Mouse (Mus musculus) hindbrain, embryonic 11.5 days (tissue): ENCODE data around the gene Dnajc19. TPM values are rescaled to one million over a fixed set of nuclear protein-coding genes. Genes with fewer than 3 reads are reported as not detected.

Source experiments
- ATAC-seq: fragments of 200-750 bp; cut with Nextera tagmentation; 2 replicates; pipeline ENCODE4 v1.8.0; 2017; ENCODE audit warnings: mild to moderate bottlenecking, moderate TSS enrichment, moderate library complexity; ENCODE audit not compliant: low FRiP score
- DNase-seq: peaks from one replicate; pipeline ENCODE4 v3.0.0-alpha.2; 2015; ENCODE audit warnings: low spot score
- H3K27ac ChIP-seq: fragments of 300-500 bp; sonication (generic); 2 replicates; pipeline ENCODE4 v1.5.1; 2014; ENCODE audit warnings: mild to moderate bottlenecking, low read depth, low read length
- H3K27me3 ChIP-seq: fragments of 300-500 bp; sonication (generic); 2 replicates; pipeline ENCODE4 v1.6.1; 2014; ENCODE audit warnings: mild to moderate bottlenecking, low read length, moderate library complexity, mixed read lengths; ENCODE audit not compliant: control insufficient read depth, insufficient read depth
- H3K36me3 ChIP-seq: fragments of 300-500 bp; sonication (generic); 2 replicates; pipeline ENCODE4 v1.6.1; 2014; ENCODE audit warnings: mild to moderate bottlenecking, low read length, moderate library complexity, mixed read lengths; ENCODE audit not compliant: control insufficient read depth, insufficient read depth
- H3K4me1 ChIP-seq: fragments of 300-500 bp; sonication (generic); replicated peaks from 2 replicates; pipeline ENCODE4 v1.6.1; 2014; ENCODE audit warnings: low read length, mixed read lengths; ENCODE audit not compliant: control insufficient read depth, insufficient read depth
- H3K4me2 ChIP-seq: fragments of 300-500 bp; sonication (generic); replicated peaks from 2 replicates; pipeline ENCODE4 v1.6.1; 2014; ENCODE audit warnings: mild to moderate bottlenecking, low read depth, low read length
- H3K4me3 ChIP-seq: fragments of 300-500 bp; sonication (generic); 2 replicates; pipeline ENCODE4 v1.5.1; 2014; ENCODE audit warnings: low read depth, low read length
- H3K9ac ChIP-seq: fragments of 300-500 bp; sonication (generic); 2 replicates; pipeline ENCODE4 v1.6.1; 2014; ENCODE audit warnings: low read depth, low read length
- H3K9me3 ChIP-seq: fragments of 300-500 bp; sonication (generic); 2 replicates; pipeline ENCODE4 v1.6.1; 2016; ENCODE audit warnings: low read length; ENCODE audit not compliant: control insufficient read depth
- WGBS: fragments of 180-500 bp; shearing (Covaris S2); extraction: QIAGEN DNeasy Blood & Tissue Kit; methylation state at CpG from one replicate; pipeline ENCODE4 v1.1.7; 2014; 5-methylcytosine and 5-hydroxymethylcytosine counted together
- polyA plus RNA-seq: library from polyadenylated mRNA; unstranded; fragments of >200 nt; fragmentation: Nextera tagmentation; extraction: Ambion mirVana; gene quantifications from 2 replicates; pipeline ENCODE4 v1.2.1, GENCODE M21; 2014

The Dnajc19 gene
- 144 and 159 TPM in 2 replicates for polyA plus RNA-seq

DNA sequence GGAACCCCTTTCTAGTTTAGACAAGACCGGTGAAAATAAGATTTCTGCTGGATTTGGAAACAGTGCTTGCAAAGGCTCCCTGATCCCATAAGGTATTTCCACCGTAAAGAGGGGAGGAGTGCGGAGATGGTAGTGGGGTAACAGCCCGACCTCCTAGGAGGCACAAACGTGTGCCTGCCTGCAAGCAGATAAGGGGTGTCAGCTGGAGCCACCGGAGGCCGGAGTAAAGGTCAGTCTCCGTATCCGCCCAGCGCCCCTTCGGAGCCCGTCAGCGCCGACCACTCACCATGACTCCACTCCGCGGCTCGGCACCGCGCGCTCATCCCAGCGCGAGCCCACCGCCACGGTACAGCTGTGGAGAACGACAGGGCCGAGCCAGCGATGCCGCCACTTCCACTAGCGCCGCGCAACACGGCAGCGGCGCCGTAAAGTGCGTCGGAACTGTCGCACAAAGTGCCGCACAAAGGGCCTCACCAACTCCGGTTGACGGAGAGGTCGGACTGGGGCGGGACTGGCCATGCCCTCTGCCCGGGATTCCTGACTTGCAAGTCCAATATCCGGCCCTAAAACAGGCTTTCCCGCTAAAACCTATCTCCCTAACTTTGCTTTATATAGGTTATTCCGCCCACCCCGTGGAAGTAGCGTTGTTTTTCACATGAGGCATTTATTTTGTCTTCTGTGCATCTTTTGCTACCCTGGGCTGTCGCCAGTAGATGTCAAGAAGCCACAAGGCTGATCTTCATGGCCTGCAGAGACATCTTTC is at the start of gene Dnajc19:
Gene Dnajc19, minus strand, starts transcription at position 422 of the 763 bp plus-strand sequence.
- WGBS = 1% methylated on average over 50 of the region's 50 CpGs
- H3K9me3 ChIP-seq = no peaks in the 10 kb centered on the region
- H3K4me1 ChIP-seq = no peaks in the 10 kb centered on the region
- H3K4me3 ChIP-seq = peak within 1 kb of the TSS; percentile 78
- H3K27ac ChIP-seq = peak within 1 kb of the TSS; percentile 58
- H3K4me2 ChIP-seq = peak within 1 kb of the TSS; percentile 48
- DNase-seq = peak; percentile 96
- peak; percentile 95 for ATAC-seq
- H3K27me3 ChIP-seq = no peaks in the 10 kb centered on the region
- H3K36me3 ChIP-seq = no peaks in the 10 kb centered on the region
- peak within 1 kb of the TSS; percentile 83 for H3K9ac ChIP-seq

DNA sequence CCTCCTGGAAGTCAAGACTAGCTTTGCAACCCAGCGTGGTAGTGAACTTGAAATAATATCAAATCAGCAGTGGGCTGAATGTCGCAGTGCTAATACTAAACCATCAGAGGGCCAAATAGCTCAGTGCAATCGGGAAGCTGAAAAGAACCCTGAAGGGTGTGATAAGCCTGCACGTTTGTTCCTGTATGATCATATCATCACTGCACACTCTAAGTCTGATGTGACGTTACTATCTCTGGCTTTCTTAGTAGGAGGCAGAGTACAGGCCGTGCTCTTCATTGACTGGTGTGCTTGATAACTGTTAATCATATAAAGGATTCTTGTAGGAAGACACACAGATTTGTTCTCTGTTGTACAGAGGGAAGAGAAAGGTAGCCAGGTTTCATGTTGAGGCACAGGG is 48.8 kb upstream of the Dnajc19 start:
- no peaks in the 10 kb centered on the region for H3K36me3 ChIP-seq
- no peaks in the 10 kb centered on the region for H3K27me3 ChIP-seq
- H3K9ac ChIP-seq = no peak overlapping the region
- H3K4me2 ChIP-seq = no peak overlapping the region
- 93% methylated on average over 6 of the region's 6 CpGs for WGBS
- H3K9me3 ChIP-seq = no peaks in the 10 kb centered on the region
- no peak overlapping the region for H3K27ac ChIP-seq
- H3K4me3 ChIP-seq = no peak overlapping the region
- ATAC-seq = no peak
- no peak for DNase-seq
- no peaks in the 10 kb centered on the region for H3K4me1 ChIP-seq

DNA sequence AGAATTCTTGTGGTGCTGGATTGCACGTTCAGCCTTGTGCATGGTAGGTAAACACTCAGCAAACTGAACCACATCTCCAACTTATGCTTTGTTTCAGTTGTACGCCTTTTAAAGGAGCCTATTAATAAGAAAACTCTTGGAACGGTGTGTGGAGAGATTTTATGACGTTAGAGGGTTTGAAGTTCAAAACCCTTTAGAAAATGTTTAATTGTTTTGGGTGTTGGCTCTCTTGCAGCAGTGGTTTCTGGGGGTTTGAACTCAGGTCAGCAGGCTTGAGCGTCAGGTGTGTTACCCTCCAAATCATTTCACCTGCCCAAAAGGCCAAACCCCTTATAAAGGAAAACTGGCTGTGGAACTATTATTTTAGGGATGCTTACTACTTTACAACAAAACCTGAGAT is 40.2 kb upstream of the Dnajc19 start:
- H3K27me3 ChIP-seq = no peaks in the 10 kb centered on the region
- WGBS = 89% methylated on average over 5 of the region's 5 CpGs
- DNase-seq (no peak), ATAC-seq (no peak)
- no peak overlapping the region for H3K4me3 ChIP-seq
- no peak overlapping the region for H3K27ac ChIP-seq
- no peak overlapping the region for H3K4me2 ChIP-seq
- H3K9me3 ChIP-seq = no peaks in the 10 kb centered on the region
- H3K9ac ChIP-seq = no peak overlapping the region
- no peaks in the 10 kb centered on the region for H3K36me3 ChIP-seq
- H3K4me1 ChIP-seq = no peaks in the 10 kb centered on the region

DNA sequence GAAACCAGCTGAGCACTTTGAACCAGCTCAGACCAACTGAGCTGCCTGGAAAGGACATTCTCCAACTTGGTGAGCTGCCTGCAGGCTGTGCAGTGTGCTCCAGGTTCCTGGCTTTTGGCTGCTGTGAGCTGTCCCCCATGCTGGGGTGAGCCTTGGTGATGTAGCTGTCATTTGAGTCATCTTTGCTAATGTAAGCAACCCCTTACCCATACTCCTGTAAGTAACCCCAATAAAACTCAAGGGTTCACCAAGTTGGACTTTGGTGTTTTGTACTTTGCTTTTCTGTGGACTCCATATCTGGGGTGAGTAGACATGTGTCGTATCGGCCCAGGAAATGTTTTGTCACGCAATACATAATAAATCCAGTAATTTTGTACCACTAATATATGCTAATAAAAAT is 39.7 kb upstream of the Dnajc19 start:
- H3K9ac ChIP-seq = no peak overlapping the region
- 95% methylated on average over 3 of the region's 3 CpGs for WGBS
- no peaks in the 10 kb centered on the region for H3K9me3 ChIP-seq
- no peak overlapping the region for H3K27ac ChIP-seq
- no peak overlapping the region for H3K4me2 ChIP-seq
- no peaks in the 10 kb centered on the region for H3K36me3 ChIP-seq
- no peaks in the 10 kb centered on the region for H3K4me1 ChIP-seq
- ATAC-seq (no peak), DNase-seq (no peak)
- no peaks in the 10 kb centered on the region for H3K27me3 ChIP-seq
- H3K4me3 ChIP-seq = no peak overlapping the region

DNA sequence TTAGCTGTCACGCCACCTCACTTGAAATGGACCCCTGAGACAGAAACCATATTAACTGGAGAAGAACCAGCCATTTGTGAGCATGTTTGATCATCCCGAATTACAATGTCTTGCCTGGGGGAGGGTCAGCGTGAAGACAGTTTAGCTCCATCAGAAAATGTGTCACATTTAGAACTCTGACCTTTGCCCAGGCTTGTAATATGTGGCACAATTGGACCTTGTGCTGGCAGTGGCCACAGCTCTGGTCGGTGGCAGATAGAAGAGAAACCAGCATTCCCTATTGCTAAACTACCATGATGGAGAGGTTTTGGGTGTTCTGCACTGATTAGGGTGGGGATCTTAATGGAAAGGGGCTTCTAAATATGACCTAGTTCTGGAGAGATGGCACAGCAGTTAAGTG is 38.7 kb upstream of the Dnajc19 start:
- 55% methylated on average over 4 of the region's 4 CpGs for WGBS
- H3K4me2 ChIP-seq = no peak overlapping the region
- ATAC-seq = no peak

DNA sequence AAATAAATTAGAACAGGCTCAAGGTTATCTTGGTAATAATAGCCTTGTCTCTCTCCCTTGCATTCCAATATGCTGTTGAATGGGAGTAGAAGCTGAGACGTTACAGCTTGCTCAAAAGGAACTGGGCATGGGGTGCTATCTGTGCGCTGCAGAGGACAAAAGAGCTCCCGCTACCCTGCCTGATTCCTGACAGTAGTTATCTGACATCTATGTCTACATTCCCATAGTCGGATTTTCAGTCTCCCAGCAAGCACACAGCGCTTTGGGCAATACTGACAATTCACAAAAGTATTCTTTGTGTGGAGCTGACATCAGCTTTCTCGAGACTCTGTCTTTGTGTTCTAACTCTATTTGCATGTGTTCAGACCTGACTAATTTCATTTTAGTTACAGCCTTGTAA is 34.7 kb upstream of the Dnajc19 start:
- H3K27ac ChIP-seq = no peak overlapping the region
- ATAC-seq = peak; percentile 40
- no peaks in the 10 kb centered on the region for H3K4me1 ChIP-seq
- H3K9ac ChIP-seq = no peak overlapping the region
- no peak overlapping the region for H3K4me3 ChIP-seq
- no peaks in the 10 kb centered on the region for H3K27me3 ChIP-seq
- peak; percentile 29 for DNase-seq
- WGBS = 23% methylated on average over 6 of the region's 6 CpGs
- no peak overlapping the region for H3K4me2 ChIP-seq
- no peaks in the 10 kb centered on the region for H3K36me3 ChIP-seq
- H3K9me3 ChIP-seq = no peaks in the 10 kb centered on the region

More for the DNA sequence above, 38.7 kb upstream of the Dnajc19 start:
- DNase-seq = no peak
- Histone ChIP-seq H3K9me3 (no peaks in the 10 kb centered on the region), H3K27ac (no peak overlapping the region), H3K36me3 (no peaks in the 10 kb centered on the region), H3K4me1 (no peaks in the 10 kb centered on the region), H3K9ac (no peak overlapping the region), H3K4me3 (no peak overlapping the region), H3K27me3 (no peaks in the 10 kb centered on the region)

DNA sequence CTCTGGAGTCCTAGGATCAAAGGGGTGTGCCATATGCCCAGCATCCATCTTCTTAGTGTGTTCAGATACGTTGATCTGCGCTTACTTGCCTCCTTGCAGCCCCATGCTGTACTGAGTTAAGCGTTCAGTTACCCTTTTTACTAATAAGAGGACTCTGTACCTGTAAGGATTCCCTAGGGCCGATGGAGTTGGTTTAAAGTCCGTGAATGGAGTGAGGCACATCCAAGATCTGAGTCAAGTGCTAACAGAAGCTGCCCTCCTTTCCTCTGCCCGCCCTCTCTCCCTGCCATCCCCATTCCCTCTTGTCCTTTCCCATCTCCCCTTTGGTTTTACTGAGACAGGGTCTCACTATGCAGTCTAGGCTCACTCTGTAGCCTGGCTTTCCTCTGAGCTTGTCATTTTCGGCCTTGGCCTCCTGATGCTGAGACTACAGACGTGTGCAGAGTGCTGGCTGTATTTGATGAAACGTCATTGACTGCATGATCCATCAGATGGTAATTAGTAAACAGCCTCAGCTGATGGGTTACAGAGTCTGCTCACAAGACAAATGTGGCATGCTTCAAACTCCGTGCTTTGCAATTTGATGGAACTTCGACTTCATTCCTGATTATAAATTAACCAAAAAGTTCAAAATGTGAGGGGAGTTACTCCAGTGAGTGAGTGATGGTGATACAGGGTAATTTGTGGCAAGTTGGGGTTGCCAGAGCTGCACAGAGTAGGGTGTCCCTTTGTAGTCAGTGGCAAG is 31.0 kb upstream of the Dnajc19 start:
- ATAC-seq (no peak), DNase-seq (no peak)
- Histone ChIP-seq H3K4me3 (no peak overlapping the region), H3K9ac (no peak overlapping the region), H3K4me2 (no peak overlapping the region), H3K27me3 (no peaks in the 10 kb centered on the region), H3K9me3 (no peaks in the 10 kb centered on the region), H3K27ac (no peak overlapping the region), H3K36me3 (no peaks in the 10 kb centered on the region), H3K4me1 (no peaks in the 10 kb centered on the region)
- WGBS = 79% methylated on average over 11 of the region's 11 CpGs

DNA sequence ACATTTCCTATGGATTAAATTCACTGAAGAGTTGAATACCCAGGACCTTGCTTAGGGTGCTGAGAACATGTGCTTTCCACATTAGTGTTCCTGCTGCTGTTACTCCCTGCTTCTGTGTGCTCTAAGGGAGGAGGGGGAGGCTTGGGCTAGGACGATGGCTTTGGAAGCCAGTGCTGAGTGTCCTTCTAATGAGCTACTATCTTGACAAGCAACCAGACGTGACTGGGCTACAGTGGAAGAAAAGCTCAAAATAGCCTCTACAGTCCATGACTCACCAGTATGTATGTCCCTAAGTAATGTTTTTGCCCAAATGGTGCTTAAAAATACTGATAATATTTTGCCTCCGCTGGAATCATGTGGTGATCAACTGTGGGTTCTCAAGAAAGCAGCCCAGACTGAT is 26.5 kb upstream of the Dnajc19 start:
- Histone ChIP-seq H3K36me3 (no peaks in the 10 kb centered on the region), H3K9ac (no peak overlapping the region), H3K4me3 (no peak overlapping the region), H3K27ac (no peak overlapping the region), H3K4me2 (no peak overlapping the region), H3K27me3 (no peaks in the 10 kb centered on the region), H3K4me1 (no peaks in the 10 kb centered on the region), H3K9me3 (no peaks in the 10 kb centered on the region)
- DNase-seq (no peak), ATAC-seq (no peak)
- 79% methylated on average over 3 of the region's 3 CpGs for WGBS

DNA sequence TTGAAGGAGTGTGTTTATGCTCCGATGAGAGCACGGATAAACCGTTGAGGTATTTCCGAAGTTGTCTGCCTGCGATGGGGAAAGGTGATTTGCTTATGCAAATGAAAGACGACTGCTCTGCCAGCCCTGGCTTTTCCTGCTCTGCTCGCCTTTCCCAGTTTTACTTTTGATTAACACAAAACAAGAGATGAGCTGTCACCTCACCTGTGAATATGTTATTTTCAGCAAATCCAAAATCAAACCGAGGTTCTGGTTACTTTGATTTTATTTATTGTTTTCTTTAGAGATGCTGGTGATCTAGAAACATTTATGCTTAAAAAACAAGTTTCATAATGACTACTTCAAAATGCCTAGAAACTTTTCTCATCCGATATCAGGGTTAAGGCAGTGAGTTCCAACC is 25.3 kb upstream of the Dnajc19 start:
- Histone ChIP-seq H3K4me3 (no peak overlapping the region), H3K9me3 (no peaks in the 10 kb centered on the region), H3K36me3 (no peaks in the 10 kb centered on the region), H3K4me1 (no peaks in the 10 kb centered on the region), H3K27ac (no peak overlapping the region), H3K27me3 (no peaks in the 10 kb centered on the region), H3K9ac (no peak overlapping the region), H3K4me2 (no peak overlapping the region)
- 25% methylated on average over 9 of the region's 9 CpGs for WGBS
- no peak for DNase-seq
- no peak for ATAC-seq
